Mouse (Mus musculus): ENCODE data around the gene Igfn1. TPM values are rescaled to one million over a fixed set of nuclear protein-coding genes. Genes with fewer than 3 reads are reported as not detected.

Igfn1 gene
- polyA plus RNA-seq, 1 experiment from 2014 or later: not detected

DNA sequence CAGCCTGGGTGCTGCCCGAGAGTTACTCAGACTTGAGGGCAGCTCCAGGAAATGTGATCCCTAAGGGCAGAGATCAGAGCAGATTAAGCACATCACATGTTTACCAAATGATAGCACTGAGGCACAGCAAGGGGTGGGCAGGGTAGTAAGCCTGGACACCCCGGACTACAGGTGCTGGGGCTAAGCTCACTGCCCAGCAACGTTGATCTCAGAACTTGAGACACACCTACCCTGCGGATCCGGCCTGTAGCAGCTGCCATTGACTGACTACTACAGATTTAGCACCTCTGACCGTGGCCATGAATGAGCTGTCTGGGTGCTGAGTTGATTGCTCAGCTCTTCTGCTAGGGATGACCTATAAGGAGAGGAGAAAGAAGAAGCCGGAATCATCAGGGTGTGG lies 8.6 kb downstream of the Igfn1 start:
- no peaks in the 10 kb centered on the region for H3K27me3 ChIP-seq (replicated peaks; ENCODE audit: control insufficient read depth, insufficient read depth, low read length)
- H3K36me3 ChIP-seq (ENCODE audit: control insufficient read depth, insufficient read depth, low read length): no peaks in the 10 kb centered on the region
- DNase-seq (ENCODE audit: low spot score): no peak
- H3K4me1 ChIP-seq (ENCODE audit: control insufficient read depth, insufficient read depth, low read length): no peaks in the 10 kb centered on the region
- no peaks in the 10 kb centered on the region for H3K9me3 ChIP-seq (replicated peaks; ENCODE audit: control insufficient read depth, low read length)
- no peak overlapping the region for H3K4me3 ChIP-seq (ENCODE audit: low read depth, low read length)
- WGBS: 78% methylated on average over 7 of the region's 7 CpGs
- no peak overlapping the region for H3K9ac ChIP-seq (ENCODE audit: low read length)
- H3K4me2 ChIP-seq (ENCODE audit: low read length): no peak overlapping the region
- no peak for ATAC-seq
- H3K27ac ChIP-seq (ENCODE audit: low read depth, low read length): no peak overlapping the region

DNA sequence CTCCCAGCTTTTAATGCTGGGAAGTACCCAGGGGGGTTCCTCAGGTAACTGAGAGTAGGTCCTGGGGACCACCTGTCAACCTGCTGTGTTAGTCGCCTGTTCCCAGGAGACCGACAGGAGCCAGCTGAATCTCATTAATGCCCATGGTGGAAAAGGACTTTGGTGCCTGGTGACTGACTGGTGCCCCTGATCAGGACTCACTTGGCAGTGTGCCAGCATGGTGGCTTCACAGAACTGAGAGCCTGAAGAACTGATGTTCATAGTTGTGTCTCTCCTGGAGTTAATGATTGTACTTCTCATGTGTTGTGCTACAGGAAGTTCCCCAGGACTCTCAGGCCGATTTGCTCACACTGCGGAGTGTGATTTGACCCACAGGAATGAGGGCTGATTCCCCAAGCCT lies 12.7 kb downstream of the Igfn1 start:
- Histone ChIP-seq H3K9me3 (replicated peaks; ENCODE audit: control insufficient read depth, low read length) (no peaks in the 10 kb centered on the region), H3K4me3 (ENCODE audit: low read depth, low read length) (no peak overlapping the region), H3K27me3 (replicated peaks; ENCODE audit: control insufficient read depth, insufficient read depth, low read length) (no peaks in the 10 kb centered on the region), H3K9ac (ENCODE audit: low read length) (no peak overlapping the region), H3K4me1 (ENCODE audit: control insufficient read depth, insufficient read depth, low read length) (no peaks in the 10 kb centered on the region), H3K36me3 (ENCODE audit: control insufficient read depth, insufficient read depth, low read length) (no peaks in the 10 kb centered on the region), H3K4me2 (ENCODE audit: low read length) (no peak overlapping the region), H3K27ac (ENCODE audit: low read depth, low read length) (no peak overlapping the region)
- DNase-seq (ENCODE audit: low spot score): no peak
- ATAC-seq: no peak
- WGBS: 75% methylated on average over 4 of the region's 4 CpGs

GRCm38 (mm10) chr1:135989876-135990275 lies 16.3 kb downstream of the Igfn1 start:
- Histone ChIP-seq H3K4me1 (ENCODE audit: control insufficient read depth, insufficient read depth, low read length) (no peaks in the 10 kb centered on the region), H3K9ac (ENCODE audit: low read length) (no peak overlapping the region), H3K27me3 (replicated peaks; ENCODE audit: control insufficient read depth, insufficient read depth, low read length) (no peaks in the 10 kb centered on the region), H3K36me3 (ENCODE audit: control insufficient read depth, insufficient read depth, low read length) (no peaks in the 10 kb centered on the region), H3K4me3 (ENCODE audit: low read depth, low read length) (no peak overlapping the region), H3K4me2 (ENCODE audit: low read length) (no peak overlapping the region), H3K9me3 (replicated peaks; ENCODE audit: control insufficient read depth, low read length) (no peaks in the 10 kb centered on the region), H3K27ac (ENCODE audit: low read depth, low read length) (no peak overlapping the region)
- no peak for ATAC-seq
- DNase-seq (ENCODE audit: low spot score): no peak

DNA sequence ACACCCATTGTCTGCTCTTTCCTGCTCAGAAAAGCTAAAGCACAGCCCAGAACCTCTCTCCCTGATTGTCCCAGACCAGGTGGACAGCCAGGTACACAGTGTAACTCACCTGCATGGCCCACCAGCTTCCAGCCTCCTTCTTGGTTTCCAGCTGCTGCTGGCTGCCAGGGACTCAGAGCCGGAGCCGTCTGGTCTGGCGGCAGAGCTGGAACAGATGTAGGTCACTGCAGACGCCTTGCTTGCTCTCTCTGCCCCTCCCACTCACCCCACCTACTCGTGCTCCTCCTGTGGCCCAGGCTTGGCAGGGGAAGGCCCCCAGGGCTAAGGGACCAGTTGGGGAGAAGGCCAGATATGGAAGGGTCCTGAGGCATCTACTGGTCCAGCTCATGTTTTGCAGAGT lies 22.0 kb downstream of the Igfn1 start:
- no peak for ATAC-seq
- 58% methylated on average over 5 of the region's 5 CpGs for WGBS
- no peaks in the 10 kb centered on the region for H3K27me3 ChIP-seq (replicated peaks; ENCODE audit: control insufficient read depth, insufficient read depth, low read length)

GRCm38 (mm10) chr1:135972576-135972975 lies 33.6 kb downstream of the Igfn1 start:
- no peak overlapping the region for H3K4me3 ChIP-seq (ENCODE audit: low read depth, low read length)
- ATAC-seq: no peak
- no peak overlapping the region for H3K4me2 ChIP-seq (ENCODE audit: low read length)
- WGBS: 91% methylated on average over 3 of the region's 3 CpGs
- H3K36me3 ChIP-seq (ENCODE audit: control insufficient read depth, insufficient read depth, low read length): no peaks in the 10 kb centered on the region
- no peaks in the 10 kb centered on the region for H3K4me1 ChIP-seq (ENCODE audit: control insufficient read depth, insufficient read depth, low read length)
- no peak overlapping the region for H3K27ac ChIP-seq (ENCODE audit: low read depth, low read length)
- H3K9me3 ChIP-seq (replicated peaks; ENCODE audit: control insufficient read depth, low read length): no peaks in the 10 kb centered on the region
- DNase-seq (ENCODE audit: low spot score): no peak
- no peaks in the 10 kb centered on the region for H3K27me3 ChIP-seq (replicated peaks; ENCODE audit: control insufficient read depth, insufficient read depth, low read length)
- H3K9ac ChIP-seq (ENCODE audit: low read length): no peak overlapping the region

More for the DNA sequence above, 22.0 kb downstream of the Igfn1 start:
- DNase-seq (ENCODE audit: low spot score): no peak
- H3K27ac ChIP-seq (ENCODE audit: low read depth, low read length): no peak overlapping the region
- H3K4me3 ChIP-seq (ENCODE audit: low read depth, low read length): no peak overlapping the region
- no peaks in the 10 kb centered on the region for H3K9me3 ChIP-seq (replicated peaks; ENCODE audit: control insufficient read depth, low read length)
- H3K9ac ChIP-seq (ENCODE audit: low read length): no peak overlapping the region
- H3K36me3 ChIP-seq (ENCODE audit: control insufficient read depth, insufficient read depth, low read length): no peaks in the 10 kb centered on the region
- H3K4me2 ChIP-seq (ENCODE audit: low read length): no peak overlapping the region
- H3K4me1 ChIP-seq (ENCODE audit: control insufficient read depth, insufficient read depth, low read length): no peaks in the 10 kb centered on the region

GRCm38 (mm10) chr1:135970486-135970885 lies 35.7 kb downstream of the Igfn1 start:
- no peaks in the 10 kb centered on the region for H3K9me3 ChIP-seq (replicated peaks; ENCODE audit: control insufficient read depth, low read length)
- no peak overlapping the region for H3K27ac ChIP-seq (ENCODE audit: low read depth, low read length)
- H3K9ac ChIP-seq (ENCODE audit: low read length): no peak overlapping the region
- H3K4me1 ChIP-seq (ENCODE audit: control insufficient read depth, insufficient read depth, low read length): no peaks in the 10 kb centered on the region
- H3K4me3 ChIP-seq (ENCODE audit: low read depth, low read length): no peak overlapping the region
- H3K4me2 ChIP-seq (ENCODE audit: low read length): no peak overlapping the region
- no peaks in the 10 kb centered on the region for H3K27me3 ChIP-seq (replicated peaks; ENCODE audit: control insufficient read depth, insufficient read depth, low read length)
- DNase-seq (ENCODE audit: low spot score) (no peak), ATAC-seq (no peak)
- H3K36me3 ChIP-seq (ENCODE audit: control insufficient read depth, insufficient read depth, low read length): no peaks in the 10 kb centered on the region
- 58% methylated on average over 2 of the region's 2 CpGs for WGBS

- no peak for DNase-seq (ENCODE audit: low spot score)
- no peaks in the 10 kb centered on the region for H3K9me3 ChIP-seq (replicated peaks; ENCODE audit: control insufficient read depth, low read length)
- no peak overlapping the region for H3K9ac ChIP-seq (ENCODE audit: low read length)
- H3K4me2 ChIP-seq (ENCODE audit: low read length): no peak overlapping the region
- no peaks in the 10 kb centered on the region for H3K27me3 ChIP-seq (replicated peaks; ENCODE audit: control insufficient read depth, insufficient read depth, low read length)
- H3K27ac ChIP-seq (ENCODE audit: low read depth, low read length): no peak overlapping the region
- 85% methylated on average over 4 of the region's 4 CpGs for whole genome bisulfite sequencing
- no peaks in the 10 kb centered on the region for H3K36me3 ChIP-seq (ENCODE audit: control insufficient read depth, insufficient read depth, low read length)
- ATAC-seq: no peak
- H3K4me1 ChIP-seq (ENCODE audit: control insufficient read depth, insufficient read depth, low read length): no peaks in the 10 kb centered on the region
- H3K4me3 ChIP-seq (ENCODE audit: low read depth, low read length): no peak overlapping the region
These were observed 38.4 kb downstream of the Igfn1 start for GRCm38 (mm10) chr1:135967739-135968138.

DNA sequence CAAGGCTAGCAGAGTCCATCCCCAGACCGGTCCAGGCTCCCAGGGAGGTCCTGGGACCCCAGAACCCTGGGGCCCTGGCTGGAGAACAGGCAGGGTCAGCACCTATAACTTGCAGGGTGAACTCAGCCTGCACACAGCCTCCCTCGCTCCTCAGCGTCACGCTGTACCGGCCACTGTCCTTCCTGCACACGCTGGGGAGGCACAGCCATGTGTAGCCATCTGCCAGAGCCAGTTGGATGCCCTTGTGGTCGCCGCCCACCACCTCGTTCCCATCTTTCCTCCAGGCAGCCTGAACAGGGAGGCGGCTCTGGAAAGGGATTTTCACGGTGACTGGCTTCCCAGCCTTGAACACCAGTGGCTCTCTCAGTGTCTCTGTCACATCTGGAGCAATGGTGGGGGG lies 41.6 kb downstream of the Igfn1 start:
- no peaks in the 10 kb centered on the region for H3K9me3 ChIP-seq (replicated peaks; ENCODE audit: control insufficient read depth, low read length)
- H3K4me2 ChIP-seq (ENCODE audit: low read length): no peak overlapping the region
- H3K4me3 ChIP-seq (ENCODE audit: low read depth, low read length): no peak overlapping the region
- no peak overlapping the region for H3K27ac ChIP-seq (ENCODE audit: low read depth, low read length)
- DNase-seq (ENCODE audit: low spot score) (no peak), ATAC-seq (no peak)
- no peak overlapping the region for H3K9ac ChIP-seq (ENCODE audit: low read length)
- no peaks in the 10 kb centered on the region for H3K4me1 ChIP-seq (ENCODE audit: control insufficient read depth, insufficient read depth, low read length)
- H3K36me3 ChIP-seq (ENCODE audit: control insufficient read depth, insufficient read depth, low read length): no peaks in the 10 kb centered on the region
- WGBS: 69% methylated on average over 11 of the region's 11 CpGs
- H3K27me3 ChIP-seq (replicated peaks; ENCODE audit: control insufficient read depth, insufficient read depth, low read length): no peaks in the 10 kb centered on the region

DNA sequence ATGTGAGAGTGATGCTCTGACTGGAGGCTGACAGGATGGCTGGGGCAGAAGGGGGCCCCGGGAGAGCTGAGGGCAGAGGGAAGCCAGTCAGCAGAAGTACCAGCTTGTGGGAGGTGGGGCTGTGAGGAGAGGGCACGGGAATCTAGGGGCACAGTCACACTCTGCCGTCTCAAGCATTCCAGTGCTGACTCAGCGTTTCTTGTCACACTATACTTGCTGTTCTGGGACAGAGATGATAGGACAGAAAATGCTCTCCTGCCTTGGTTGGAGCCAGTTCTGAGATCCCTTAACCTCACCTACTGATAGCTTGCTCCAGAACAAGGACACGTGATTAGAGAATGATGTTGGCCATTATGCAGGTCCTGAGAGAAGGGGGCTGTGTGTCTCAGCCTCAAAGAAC lies 43.0 kb downstream of the Igfn1 start:
- DNase-seq (ENCODE audit: low spot score): no peak

More for the DNA sequence above, 43.0 kb downstream of the Igfn1 start:
- Histone ChIP-seq H3K27ac (ENCODE audit: low read depth, low read length) (no peak overlapping the region), H3K36me3 (ENCODE audit: control insufficient read depth, insufficient read depth, low read length) (no peaks in the 10 kb centered on the region), H3K4me2 (ENCODE audit: low read length) (no peak overlapping the region), H3K9me3 (replicated peaks; ENCODE audit: control insufficient read depth, low read length) (no peaks in the 10 kb centered on the region), H3K9ac (ENCODE audit: low read length) (no peak overlapping the region), H3K4me3 (ENCODE audit: low read depth, low read length) (no peak overlapping the region), H3K27me3 (replicated peaks; ENCODE audit: control insufficient read depth, insufficient read depth, low read length) (no peaks in the 10 kb centered on the region), H3K4me1 (ENCODE audit: control insufficient read depth, insufficient read depth, low read length) (no peaks in the 10 kb centered on the region)
- 64% methylated on average over 5 of the region's 5 CpGs for WGBS
- no peak for ATAC-seq
